Mouse (Mus musculus) lung, adult 2 months (tissue): ENCODE measurements at regions not wholly inside any gene's neighbourhood (a gene's known extent, or its start where the extent isn't known, plus 50 kb on each side); places are given as distances from the start of the nearest gene placed in this dataset.

Source experiments
- DNase-seq: peaks from one replicate; pipeline ENCODE4 v3.0.0; 2022
- H3K4me1 ChIP-seq: fragments of 200-500 bp; 2 replicates; pipeline ENCODE4 v1.6.1; 2011; ENCODE audit warnings: low read length; ENCODE audit not compliant: control insufficient read depth, insufficient read depth
- H3K4me3 ChIP-seq: fragments of 200-500 bp; replicated peaks from 2 replicates; pipeline ENCODE3; 2011; ENCODE audit warnings: low read depth, mild to moderate bottlenecking, control low read depth, low read length; ENCODE audit errors: extremely low read depth
- CTCF ChIP-seq: fragments of 200-500 bp; IDR thresholded peaks from 2 replicates; pipeline ENCODE4 v1.5.1; 2011; ENCODE audit warnings: mild to moderate bottlenecking, low read length, control low read depth; ENCODE audit not compliant: insufficient read depth
- POLR2A ChIP-seq: fragments of 200-500 bp; IDR thresholded peaks from 2 replicates; pipeline ENCODE4 v1.6.1; 2011; ENCODE audit warnings: low read depth, mild to moderate bottlenecking, control low read depth, low read length, borderline replicate concordance; ENCODE audit errors: extremely low read depth
- WGBS: fragments of 180-500 bp; shearing (Covaris S2); methylation state at CpG from one replicate; pipeline ENCODE4 v1.1.7; 2018; 5-methylcytosine and 5-hydroxymethylcytosine counted together

DNA sequence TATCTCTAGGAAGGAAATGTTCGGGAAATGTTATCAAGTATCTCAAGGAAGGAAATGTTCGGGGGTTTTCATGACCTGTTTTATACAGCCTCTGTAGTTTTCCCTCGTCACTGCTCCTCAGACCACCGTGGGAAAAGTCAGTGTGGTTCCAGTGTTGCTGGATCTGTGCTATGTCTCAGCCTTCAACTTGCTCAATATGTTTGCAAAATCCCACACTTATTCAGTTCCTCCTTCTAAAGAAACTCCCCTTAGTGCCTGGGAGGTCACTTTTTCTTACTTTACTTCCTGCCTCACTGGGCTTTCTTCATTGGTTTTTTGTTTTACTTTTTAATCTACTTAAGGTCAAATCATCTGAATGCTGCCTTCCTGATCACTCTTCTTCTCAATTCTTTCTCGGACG, 150.8 kb upstream of the Btg1 start:
- WGBS: 66% methylated on average over 6 of the region's 6 CpGs
- no peaks in the 10 kb centered on the region for H3K4me1 ChIP-seq
- DNase-seq: no peak
- no peak for TF ChIP-seq POLR2A
- TF ChIP-seq CTCF: no peak
- H3K4me3 ChIP-seq: no peak overlapping the region

DNA sequence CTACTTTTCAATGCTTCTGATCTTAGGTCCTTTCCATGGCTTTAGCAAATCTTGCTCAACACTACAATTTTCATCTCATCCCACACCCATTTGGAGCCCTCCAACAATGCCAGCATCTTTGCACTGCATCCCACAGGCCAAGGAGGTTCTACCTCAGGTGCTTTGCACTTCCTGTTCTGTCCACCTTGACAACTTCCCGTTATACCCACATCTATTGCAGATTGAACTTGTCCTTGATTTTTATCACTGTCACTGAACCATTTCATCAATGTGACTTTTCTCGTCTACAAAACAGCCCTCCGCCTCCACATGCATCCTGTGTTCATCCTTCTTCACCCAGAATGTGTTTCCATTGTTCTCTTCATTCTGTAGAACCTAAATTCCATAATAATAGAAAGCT, 150.0 kb upstream of the Btg1 start:
- no peak for DNase-seq
- Histone ChIP-seq H3K4me3 (no peak overlapping the region), H3K4me1 (no peaks in the 10 kb centered on the region; the same call in 1 of the 2 replicates)
- no peak for TF ChIP-seq CTCF
- no peak for TF ChIP-seq POLR2A
- 82% methylated on average over 3 of the region's 3 CpGs for WGBS

DNA sequence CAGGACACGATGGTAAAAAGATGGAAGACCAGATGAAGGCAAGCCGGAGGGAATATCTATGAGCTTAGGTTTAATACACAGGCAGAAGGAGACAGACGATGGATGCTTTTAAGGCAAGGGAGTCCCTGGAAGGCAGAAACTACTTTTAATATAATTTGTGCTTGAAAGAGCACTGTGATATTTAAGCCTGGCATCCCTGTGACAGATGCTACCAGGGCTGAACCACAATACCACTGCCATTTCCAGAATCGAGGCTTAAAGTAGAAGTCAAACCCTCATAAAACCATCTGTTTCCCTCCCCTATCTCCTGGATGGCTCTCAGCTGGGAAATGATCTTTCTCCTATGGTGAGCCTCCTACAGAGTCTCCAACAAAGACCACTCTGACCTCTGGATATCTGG, 149.1 kb upstream of the Btg1 start:
- no peak for DNase-seq
- TF ChIP-seq CTCF (no peak), POLR2A (no peak)
- WGBS: 81% methylated on average over 4 of the region's 4 CpGs
- no peak overlapping the region for H3K4me3 ChIP-seq
- no peaks in the 10 kb centered on the region; the same call in 1 of the 2 replicates for H3K4me1 ChIP-seq

DNA sequence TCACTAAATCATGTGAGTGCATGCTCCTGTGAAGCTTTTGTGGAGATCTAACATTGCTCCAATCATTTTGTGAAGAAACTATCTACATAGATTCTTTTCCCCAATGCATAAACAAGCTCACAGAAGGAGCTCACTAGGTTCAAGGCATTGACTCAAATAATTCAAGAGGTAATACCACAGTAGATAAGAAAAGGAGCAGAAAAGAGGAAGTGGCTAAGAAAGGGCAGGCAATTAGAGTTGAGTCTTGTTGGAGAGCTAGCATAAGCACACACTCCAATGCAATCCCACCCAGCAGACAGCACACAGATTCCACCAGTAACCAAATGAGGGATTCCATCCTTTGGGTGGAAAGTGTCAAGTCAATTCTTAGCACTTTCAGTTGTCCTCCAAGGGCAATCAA, 145.3 kb upstream of the Btg1 start:
- TF ChIP-seq POLR2A: no peak
- no peak for TF ChIP-seq CTCF
- DNase-seq: no peak
- H3K4me1 ChIP-seq: no peaks in the 10 kb centered on the region; the same call in 1 of the 2 replicates
- no peak overlapping the region for H3K4me3 ChIP-seq

DNA sequence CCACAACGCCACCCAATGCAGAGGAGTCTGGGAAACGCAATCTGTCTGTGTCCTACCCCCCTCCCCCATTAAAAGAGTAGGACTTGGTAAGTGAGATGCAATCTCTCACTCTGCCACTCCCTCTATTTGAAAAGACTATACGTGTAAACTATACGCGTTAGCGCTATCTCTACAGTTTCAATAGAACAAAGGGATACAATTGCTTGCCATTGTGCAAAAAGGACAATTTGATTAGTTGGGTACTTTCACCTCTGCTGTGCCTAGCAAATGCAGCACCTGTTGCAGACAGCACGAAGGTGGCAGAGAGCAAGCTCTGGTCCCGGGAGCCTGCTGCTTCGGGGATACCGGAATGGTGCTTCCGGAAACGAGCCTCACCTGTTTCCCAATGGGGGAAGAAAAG, 137.5 kb upstream of the Btg1 start:
- Histone ChIP-seq H3K4me3 (no peak overlapping the region), H3K4me1 (no peaks in the 10 kb centered on the region)
- DNase-seq: no peak
- WGBS: 57% methylated on average over 12 of the region's 12 CpGs
- TF ChIP-seq POLR2A (no peak), CTCF (no peak)

DNA sequence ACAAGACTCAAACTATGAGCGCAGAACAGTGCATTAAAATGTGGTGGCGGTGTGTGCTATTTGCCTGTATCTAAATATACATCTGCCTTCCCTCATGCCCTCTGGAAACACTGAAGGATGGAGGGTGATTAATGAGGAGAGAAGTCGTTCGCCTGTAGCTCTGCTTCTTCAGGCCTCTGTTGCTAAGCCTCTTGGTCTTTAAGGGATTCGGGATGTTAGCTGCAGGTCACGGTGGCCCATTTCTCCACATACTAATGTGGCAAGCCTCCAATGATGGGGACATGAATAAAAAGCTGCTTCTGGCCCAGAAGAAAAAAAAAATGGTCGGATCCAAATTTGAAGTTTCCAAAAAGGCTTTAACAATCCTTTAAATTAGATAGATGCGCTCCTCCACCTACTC, 137.0 kb upstream of the Btg1 start:
- TF ChIP-seq POLR2A (no peak), CTCF (no peak)
- no peak for DNase-seq
- WGBS: 56% methylated on average over 8 of the region's 8 CpGs
- Histone ChIP-seq H3K4me1 (no peaks in the 10 kb centered on the region), H3K4me3 (no peak overlapping the region)

DNA sequence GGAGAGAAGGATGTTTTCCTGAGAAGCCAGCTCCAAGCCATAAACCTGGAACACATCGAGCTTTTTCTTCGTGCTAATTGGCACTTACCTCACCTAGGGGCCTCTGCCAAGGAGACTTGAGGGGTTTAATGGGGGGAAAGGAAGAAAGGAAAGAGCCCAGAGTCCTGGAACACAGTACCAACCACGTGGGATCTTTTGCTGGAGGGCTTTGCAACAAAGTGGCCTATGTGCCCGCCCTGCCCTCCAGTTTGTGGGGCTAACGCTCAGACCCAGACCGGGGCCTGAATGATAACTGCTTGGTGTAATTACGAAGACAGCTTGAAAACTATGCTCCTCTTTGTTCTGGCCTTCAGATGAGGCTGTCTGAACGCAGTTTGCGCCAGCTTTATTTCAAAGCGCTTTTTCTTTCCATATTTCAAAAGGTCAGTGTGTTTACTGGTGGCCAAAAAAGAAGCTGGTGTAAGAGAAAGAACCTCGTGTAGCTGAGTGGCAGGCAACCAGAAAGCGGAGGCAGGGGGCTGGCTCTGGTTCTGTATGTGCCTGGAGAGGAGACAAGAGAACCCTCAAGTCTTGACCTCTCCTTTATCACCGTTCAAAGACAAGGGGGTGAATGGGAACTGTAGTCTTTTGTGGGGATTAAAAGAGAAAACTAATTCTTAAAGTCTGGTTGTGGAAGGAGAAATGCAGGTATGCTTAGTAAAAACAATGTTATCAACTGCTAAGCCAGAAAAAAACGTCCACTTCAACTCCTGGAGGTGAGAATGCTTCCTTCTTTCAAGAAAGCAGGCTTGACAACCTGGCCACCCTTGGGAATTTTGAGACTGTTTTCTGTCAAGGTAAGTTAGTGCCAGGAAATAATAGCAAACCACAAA, 136.1 kb upstream of the Btg1 start:
- WGBS: 44% methylated on average over 14 of the region's 14 CpGs
- no peak for DNase-seq
- Histone ChIP-seq H3K4me1 (no peaks in the 10 kb centered on the region), H3K4me3 (no peak overlapping the region)
- TF ChIP-seq POLR2A (no peak), CTCF (no peak)

DNA sequence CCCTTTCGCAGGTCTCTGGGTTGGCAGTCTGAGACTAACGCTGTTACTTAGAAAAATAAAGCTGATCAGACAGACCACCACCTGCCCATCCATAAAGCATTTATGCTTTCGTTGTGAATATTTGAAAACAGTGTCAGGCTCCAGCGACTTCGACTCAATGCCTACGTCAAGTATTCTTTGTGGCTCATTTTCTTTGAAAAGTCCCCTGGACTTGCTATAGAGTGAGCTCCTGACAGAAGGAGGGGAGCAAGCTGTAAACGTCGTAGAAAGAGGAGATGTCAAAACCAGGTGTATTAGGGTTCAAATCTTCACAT, 135.5 kb upstream of the Btg1 start:
- H3K4me1 ChIP-seq: no peaks in the 10 kb centered on the region
- 71% methylated on average over 8 of the region's 8 CpGs for WGBS
- no peak for DNase-seq
- no peak for TF ChIP-seq POLR2A
- TF ChIP-seq CTCF: no peak
- no peak overlapping the region for H3K4me3 ChIP-seq

DNA sequence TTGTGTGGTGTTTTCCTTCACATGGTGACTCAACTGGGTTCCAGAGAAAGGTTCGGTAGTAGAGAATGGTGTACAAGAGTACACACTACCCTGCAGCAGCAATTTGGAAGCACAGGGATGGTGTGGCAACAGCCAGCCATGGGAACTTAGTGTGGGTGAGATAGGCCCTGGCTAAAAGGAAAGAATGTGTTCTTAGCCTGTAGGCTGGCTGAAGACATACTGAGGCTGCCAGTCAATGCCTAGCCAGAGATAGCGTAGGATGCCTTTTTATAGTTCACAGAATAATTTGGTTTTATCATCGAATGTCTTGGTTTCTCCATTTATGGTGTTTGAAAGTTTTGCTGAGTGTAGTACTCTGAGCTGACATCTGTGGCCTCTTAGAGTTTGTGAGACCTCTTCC, 130.1 kb upstream of the Btg1 start:
- 93% methylated on average over 3 of the region's 3 CpGs for WGBS

DNA sequence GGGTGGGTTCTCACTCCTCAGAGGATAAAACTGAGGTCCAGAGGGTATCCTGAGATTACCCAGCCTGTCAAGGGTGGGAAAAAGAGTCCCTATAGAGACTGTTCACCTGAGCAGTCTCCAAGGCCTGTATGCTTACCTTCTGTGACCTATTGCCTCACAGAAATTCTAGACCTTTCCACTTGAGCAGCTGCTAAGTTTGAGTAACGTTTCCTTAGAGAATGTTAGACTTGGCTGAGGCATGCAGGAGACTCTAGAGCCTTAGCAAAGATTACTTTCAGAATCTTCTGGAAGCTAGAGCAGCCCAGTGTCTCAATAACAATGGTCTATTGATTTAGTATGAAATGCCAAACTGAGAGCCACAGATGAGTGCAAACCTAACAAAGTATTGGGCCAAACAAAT, 123.1 kb upstream of the Btg1 start:
- no peak for TF ChIP-seq POLR2A
- no peak for TF ChIP-seq CTCF
- H3K4me1 ChIP-seq: no peaks in the 10 kb centered on the region
- no peak overlapping the region for H3K4me3 ChIP-seq
- no peak for DNase-seq
- 34% methylated on average over 1 of the region's 1 CpGs for WGBS

More for the DNA sequence above, 130.1 kb upstream of the Btg1 start:
- no peaks in the 10 kb centered on the region for H3K4me1 ChIP-seq
- H3K4me3 ChIP-seq: no peak overlapping the region
- TF ChIP-seq CTCF (no peak), POLR2A (no peak)
- DNase-seq: no peak
